Mouse (Mus musculus) left cerebral cortex, adult 6 months (tissue): ENCODE measurements around the gene Gm7978. TPM values are rescaled to one million over a fixed set of nuclear protein-coding genes. Genes with fewer than 3 reads are reported as not detected.

Source experiments
- long read RNA-seq, 2 experiments: library from polyadenylated mRNA; unstranded; transcript quantifications; one replicate each; pipeline ENCODE4 v2.0.0; 2019 to 2020
- polyA plus RNA-seq: library from polyadenylated mRNA; unstranded; fragments of <200 nt; fragmentation: Nextera tagmentation; gene quantifications from 2 replicates; pipeline ENCODE4 v1.2.3, GENCODE M21; 2021

Gene Gm7978
- polyA plus RNA-seq: not detected in 2 replicates
- long read RNA-seq, experiment 1: 0 reads
- long read RNA-seq, experiment 2: 0 reads

GRCm38 (mm10) chr5:95736073-95736472 is at the start of gene Gm7978:
Gm7978 (minus strand) TSS chr5:95736173.

GRCm38 (mm10) chr5:95775690-95776089 is 39.7 kb upstream of the Gm7978 start, which contains the start of gene E330014E10Rik:
E330014E10Rik (plus strand) TSS chr5:95775990.

GRCm38 (mm10) chr5:95741714-95742113 is 5.7 kb upstream of the Gm7978 start, which contains the start of gene Gm7982:
Gm7982 (plus strand) TSS chr5:95742014.

Other genes with a start within 250 kb of the Gm7978 start
- not detected in 2 replicates for gene Gm3286, start 225.4 kb downstream of the Gm7978 start, polyA plus RNA-seq
- gene Gm7971, start 141.3 kb downstream of the Gm7978 start, polyA plus RNA-seq: not detected in 2 replicates
- gene Gm7982, start 5.8 kb upstream of the Gm7978 start, polyA plus RNA-seq: not detected in 2 replicates
- gene E330014E10Rik, start 39.8 kb upstream of the Gm7978 start, polyA plus RNA-seq: not detected in 2 replicates
- 0.29 TPM in 1 of 2 replicates, not detected in the other for gene Cxcl13, start 220.8 kb upstream of the Gm7978 start, polyA plus RNA-seq